Mouse (Mus musculus) bone marrow, adult 2 months (tissue): ENCODE data around the gene Trp53. TPM values are rescaled to one million over a fixed set of nuclear protein-coding genes. Genes with fewer than 3 reads are reported as not detected.

ENCODE experiments used
- H3K27ac ChIP-seq: fragments of 200-500 bp; 2 replicates; pipeline ENCODE4 v1.5.1; 2012; ENCODE audit warnings: low read depth, mild to moderate bottlenecking, control low read depth, inconsistent platforms, low read length; ENCODE audit not compliant: control insufficient read depth, poor library complexity, insufficient read depth
- H3K4me1 ChIP-seq: fragments of 200-500 bp; 2 replicates; pipeline ENCODE4 v1.6.1; 2011; ENCODE audit warnings: low read length; ENCODE audit not compliant: control insufficient read depth, insufficient read depth
- H3K4me3 ChIP-seq: fragments of 200-500 bp; replicated peaks from 2 replicates; pipeline ENCODE3; 2011; ENCODE audit warnings: mild to moderate bottlenecking, low read depth, low read length, control low read depth; ENCODE audit not compliant: control insufficient read depth
- CTCF ChIP-seq: fragments of 200-500 bp; IDR thresholded peaks from 2 replicates; pipeline ENCODE4 v1.5.1; 2011; ENCODE audit warnings: low read length, control low read depth; ENCODE audit not compliant: control insufficient read depth, insufficient read depth
- POLR2A ChIP-seq: fragments of 200-500 bp; IDR thresholded peaks from 2 replicates; pipeline ENCODE4 v1.6.1; 2011; ENCODE audit warnings: low read depth, mild to moderate bottlenecking, control low read depth, low read length, borderline replicate concordance; ENCODE audit not compliant: control insufficient read depth
- WGBS: fragments of 180-500 bp; shearing (Covaris S2); methylation state at CpG from one replicate; pipeline ENCODE4 v1.1.7; 2018; 5-methylcytosine and 5-hydroxymethylcytosine counted together
- polyA plus RNA-seq: library from polyadenylated mRNA; stranded (reverse); fragments of >200 nt; gene quantifications from 2 replicates; pipeline ENCODE4 v1.2.4, GENCODE M21; 2011; ENCODE audit warnings: low replicate concordance; ENCODE audit not compliant: missing spikeins, insufficient read depth, insufficient read length

Gene Trp53
- polyA plus RNA-seq, 1 experiment: 71.7 TPM

DNA sequence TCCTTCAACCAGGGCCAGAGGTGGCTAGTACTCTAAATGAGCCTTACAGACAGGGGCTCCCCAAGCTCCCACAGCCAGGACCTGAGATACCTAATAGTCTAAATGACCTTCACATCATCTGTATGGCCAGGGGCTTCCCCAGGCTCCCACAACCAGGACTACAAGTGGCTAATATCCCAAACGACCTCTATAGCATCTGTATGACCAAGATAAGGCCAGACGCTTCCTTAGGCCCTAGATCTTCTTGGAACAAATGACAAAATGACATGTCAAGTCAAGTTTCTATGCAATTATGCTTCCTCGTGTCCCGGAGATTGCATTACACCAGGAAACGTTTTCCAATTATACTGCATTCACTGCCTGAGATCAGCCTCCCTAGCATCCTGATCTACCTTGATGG, 3.9 kb upstream of the Trp53 start:
- H3K4me3 ChIP-seq: no peak overlapping the region
- H3K27ac ChIP-seq: no peak overlapping the region
- peaks cover 1% of the 10 kb centered on the region for H3K4me1 ChIP-seq
- TF ChIP-seq CTCF: no peak
- TF ChIP-seq POLR2A: no peak
- WGBS: 53% methylated on average over 5 of the region's 5 CpGs

DNA sequence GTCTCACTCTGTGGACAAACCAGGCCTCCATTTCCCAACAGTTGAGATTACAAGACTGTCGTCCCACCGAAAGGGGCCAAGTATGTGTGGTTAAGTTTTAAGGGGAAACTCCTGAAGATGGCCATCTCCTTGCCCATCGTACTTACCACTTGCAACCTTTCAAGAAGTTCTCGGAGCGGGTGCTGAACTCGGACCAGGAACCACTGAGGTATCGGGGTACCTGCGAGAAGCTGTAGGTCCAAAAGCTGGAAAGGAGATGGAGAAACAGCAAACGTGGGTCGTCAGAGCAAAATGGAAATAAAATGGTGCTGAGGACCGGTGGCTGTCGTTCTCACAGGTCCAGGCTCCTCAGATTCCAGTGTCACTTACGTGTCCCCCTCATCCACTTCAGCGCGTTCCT, 1.9 kb upstream of the Trp53 start:
- peaks cover 1% of the 10 kb centered on the region for H3K4me1 ChIP-seq
- 9% methylated on average over 15 of the region's 15 CpGs for WGBS
- no peak for TF ChIP-seq POLR2A
- TF ChIP-seq CTCF: no peak
- H3K4me3 ChIP-seq: peak overlapping the region; percentile 93
- no peak overlapping the region for H3K27ac ChIP-seq

DNA sequence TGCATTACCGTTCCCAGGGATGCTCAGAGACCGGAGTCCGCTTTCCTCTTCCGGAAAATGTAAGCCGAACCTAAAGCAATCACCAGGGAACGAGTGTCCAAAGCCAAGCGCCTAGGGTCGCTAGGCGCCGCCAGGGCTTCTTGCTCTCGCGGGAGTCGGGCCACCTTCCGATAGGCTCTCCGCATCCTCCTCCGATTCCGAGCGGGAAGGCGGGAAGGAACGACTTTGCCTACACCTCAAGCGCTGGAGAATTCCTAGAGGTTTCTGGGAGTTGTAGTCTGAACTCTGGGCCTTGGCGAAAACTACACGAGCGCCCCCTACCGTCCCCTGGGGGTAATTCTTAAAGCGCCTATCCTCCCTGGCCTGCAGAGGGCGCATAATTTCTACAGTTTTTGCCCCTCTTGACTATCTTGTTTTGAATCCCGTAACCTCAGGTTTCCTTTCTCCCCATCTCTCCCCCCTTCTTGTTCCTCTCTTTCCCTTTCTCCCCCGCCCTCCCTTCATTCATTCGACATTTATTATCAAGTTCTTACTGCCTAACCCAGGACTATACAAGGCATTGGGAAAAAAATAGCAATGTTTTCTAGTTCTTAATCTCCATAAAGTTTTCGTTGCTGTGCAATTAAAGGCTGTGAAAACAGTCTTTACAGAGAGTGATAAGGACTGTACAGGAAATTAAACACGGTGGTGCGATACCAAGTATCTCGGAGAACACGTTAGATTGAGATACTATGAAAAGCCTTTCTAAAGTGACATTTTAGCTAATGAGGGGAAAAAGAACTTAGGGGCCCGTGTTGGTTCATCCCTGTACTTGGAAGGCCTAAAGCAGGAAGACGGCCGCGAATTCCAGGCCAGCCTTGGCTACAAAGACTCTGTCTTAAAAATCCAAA, 786 bp upstream of the Trp53 start:
- WGBS: under 1% methylated on average over 39 of the region's 39 CpGs
- Histone ChIP-seq H3K27ac (peak overlapping the region; percentile 67), H3K4me1 (peaks cover 1% of the 10 kb centered on the region), H3K4me3 (peak overlapping the region; percentile 93)
- TF ChIP-seq POLR2A: peak; percentile 70; the same call in 1 of the 2 replicates
- peak; percentile 97 for TF ChIP-seq CTCF

DNA sequence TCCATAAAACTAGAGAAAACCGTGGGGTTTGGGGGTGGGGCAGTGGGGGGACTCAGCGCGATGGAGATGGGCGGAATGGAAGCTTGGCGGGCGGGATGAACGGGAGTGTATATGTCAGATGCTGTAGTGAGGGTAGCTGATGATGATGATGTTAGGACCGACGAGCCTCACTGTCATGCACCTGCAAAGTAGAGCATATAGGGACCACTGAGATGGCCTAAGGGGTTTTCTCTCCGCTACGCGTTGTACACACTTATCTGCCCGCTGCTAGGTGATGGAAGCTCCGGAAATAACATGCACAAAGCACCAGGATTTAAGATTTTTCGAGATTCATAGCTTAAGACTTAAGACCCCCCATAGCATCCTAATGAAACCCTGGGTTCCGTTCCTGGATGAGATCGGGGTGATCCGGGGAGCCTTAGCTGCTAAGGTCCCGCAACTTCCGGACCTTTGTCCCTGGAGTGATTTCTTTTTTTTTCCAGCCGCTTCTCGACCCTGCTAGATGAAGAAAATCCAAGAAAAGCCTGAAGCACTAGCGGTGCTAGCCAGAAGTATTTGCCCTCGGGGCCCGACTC, 500 bp downstream of the Trp53 start:
- Histone ChIP-seq H3K4me1 (peaks cover 4% of the 10 kb centered on the region), H3K4me3 (peak overlapping the region; percentile 90), H3K27ac (peak overlapping the region; percentile 92)
- TF ChIP-seq POLR2A: 0 out of 2 replicates have a peak, but pooled peaks have one; percentile 21
- TF ChIP-seq CTCF: no peak
- under 1% methylated on average over 25 of the region's 25 CpGs for WGBS

DNA sequence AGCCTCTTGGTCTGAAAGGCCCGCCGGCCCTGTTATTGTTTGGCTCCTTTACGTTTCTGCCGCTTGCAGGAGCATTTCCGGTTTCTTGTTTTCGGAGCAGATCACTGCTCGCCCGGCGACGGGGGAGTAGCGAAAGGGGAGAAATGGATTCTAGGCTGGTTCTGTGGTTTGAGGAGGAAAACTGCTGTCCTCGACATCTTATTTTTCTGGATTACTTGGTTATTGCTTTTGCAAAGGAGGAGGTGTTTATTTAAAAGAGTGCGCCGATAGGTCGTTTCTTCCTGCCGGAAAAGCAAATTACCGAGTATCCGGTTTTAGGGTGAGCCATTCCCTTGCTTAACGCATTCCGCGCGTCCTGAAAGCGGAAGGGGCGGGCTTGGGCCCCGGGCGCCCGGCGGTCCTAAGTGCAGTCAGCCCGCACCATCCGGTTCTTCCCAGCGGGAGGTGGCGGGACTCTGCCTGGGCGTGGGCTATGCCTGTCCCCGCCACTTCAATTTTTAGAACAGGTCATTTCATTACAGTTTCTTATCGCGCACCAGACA, 1.1 kb downstream of the Trp53 start:
- TF ChIP-seq CTCF (no peak), POLR2A (peak; percentile 78; the same call in 1 of the 2 replicates)
- H3K4me1 ChIP-seq: peaks cover 5% of the 10 kb centered on the region
- peak overlapping the region; percentile 90 for H3K4me3 ChIP-seq
- H3K27ac ChIP-seq: peak overlapping the region; percentile 92
- under 1% methylated on average over 36 of the region's 36 CpGs for WGBS

DNA sequence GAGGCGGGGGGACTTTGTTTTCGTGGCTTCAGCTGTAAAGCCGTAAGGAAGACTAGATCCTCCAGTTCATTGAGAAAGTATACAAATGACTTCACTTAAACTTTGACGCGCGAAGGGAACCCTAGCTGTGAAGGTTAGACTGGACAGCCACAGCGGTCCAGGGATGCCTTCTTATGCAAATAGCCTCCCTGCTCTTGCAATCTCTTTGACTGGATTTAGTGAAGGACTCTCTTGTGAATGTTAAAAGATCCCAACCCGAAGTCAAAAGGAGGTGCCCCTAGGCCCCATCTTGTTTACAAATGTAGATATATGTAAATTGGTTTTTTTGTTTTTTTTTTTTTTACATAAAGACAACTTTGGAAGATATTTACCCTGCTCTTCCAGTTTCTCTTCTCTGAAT, 1.7 kb downstream of the Trp53 start:
- TF ChIP-seq CTCF: no peak
- no peak for TF ChIP-seq POLR2A
- Histone ChIP-seq H3K4me3 (peak overlapping the region; percentile 90), H3K27ac (peak overlapping the region; percentile 92; the same call in 1 of the 2 replicates), H3K4me1 (peaks cover 5% of the 10 kb centered on the region)
- WGBS: 3% methylated on average over 8 of the region's 8 CpGs

DNA sequence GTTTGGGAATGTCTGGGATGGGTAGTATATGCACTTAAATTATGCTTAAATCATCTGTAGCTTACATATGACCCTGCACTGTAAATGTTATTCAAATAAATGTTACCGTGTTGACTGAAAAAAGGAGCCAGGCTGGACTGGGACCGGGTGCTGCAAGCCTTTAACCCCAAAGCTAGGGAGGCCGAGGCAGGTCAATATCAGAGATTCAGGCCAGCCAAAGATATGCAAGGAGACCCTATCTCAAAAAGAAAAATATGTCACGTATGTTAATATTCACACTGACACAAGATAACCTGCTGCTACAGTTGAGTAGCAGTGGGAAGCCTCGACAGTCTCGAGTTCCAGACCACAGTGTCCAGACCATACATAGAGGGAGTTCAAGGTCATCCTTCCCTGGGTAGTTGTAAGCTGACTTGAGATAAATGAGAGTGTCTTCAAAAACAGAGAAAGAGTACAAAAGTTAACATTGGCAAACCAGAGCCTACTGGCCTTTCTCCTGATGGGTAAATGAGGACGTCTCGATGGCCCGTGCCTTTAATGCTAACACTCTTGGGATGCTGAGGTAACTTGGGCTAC, 2.2 kb downstream of the Trp53 start:
- TF ChIP-seq POLR2A (no peak), CTCF (no peak)
- Histone ChIP-seq H3K4me3 (no peak overlapping the region), H3K27ac (no peak overlapping the region), H3K4me1 (peaks cover 4% of the 10 kb centered on the region; the same call in 1 of the 2 replicates)
- 56% methylated on average over 9 of the region's 9 CpGs for WGBS

DNA sequence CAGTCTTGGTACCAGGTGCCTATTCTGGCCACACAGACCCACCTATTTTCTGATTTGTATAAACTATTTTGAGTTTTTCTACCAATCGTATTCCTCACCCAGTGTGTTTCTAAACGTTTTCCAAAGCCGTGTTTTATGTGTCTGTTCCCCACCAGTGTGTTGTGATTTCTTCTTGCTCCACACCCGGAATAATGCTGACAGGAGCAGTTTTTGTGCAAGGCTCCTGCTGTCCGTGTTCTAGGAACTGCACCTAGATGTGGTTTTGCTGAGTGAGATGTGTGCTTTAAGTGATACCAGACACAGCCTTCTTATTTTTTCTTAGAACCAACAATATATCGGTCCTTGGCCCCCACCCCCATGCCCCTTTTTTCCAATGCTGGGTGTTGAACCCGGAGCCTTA, 3.8 kb downstream of the Trp53 start:
- 78% methylated on average over 7 of the region's 7 CpGs for WGBS
- TF ChIP-seq CTCF (no peak), POLR2A (no peak)
- peaks cover 4% of the 10 kb centered on the region; the same call in 1 of the 2 replicates for H3K4me1 ChIP-seq
- no peak overlapping the region for H3K4me3 ChIP-seq
- no peak overlapping the region for H3K27ac ChIP-seq
